In the genomic region with DNA sequence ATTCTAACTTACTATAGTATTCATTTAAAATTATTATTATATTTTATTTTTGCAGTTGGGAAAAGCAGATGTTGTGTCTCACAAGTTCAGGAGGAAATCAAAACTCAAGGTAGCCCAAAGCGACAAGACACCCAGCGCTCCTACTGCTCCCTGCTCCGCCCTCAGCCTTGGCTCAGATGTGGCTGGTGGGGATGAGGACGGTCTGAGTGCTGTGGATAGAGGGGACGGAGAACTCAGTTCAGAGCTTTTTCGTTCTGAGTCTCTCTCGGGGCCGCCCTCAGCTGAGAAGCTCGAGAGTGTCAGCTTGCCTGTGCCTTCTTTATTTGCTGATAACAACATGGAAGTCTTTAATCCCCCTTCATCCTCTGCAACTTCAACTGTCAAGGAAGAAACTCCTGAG, we compare ENCODE assay signal across 18 mouse cellular contexts. TPM values are rescaled to one million over a fixed set of nuclear protein-coding genes. Genes with fewer than 3 reads are reported as not detected.
A peak's percentile ranks its signal among the peaks of the same experiment; 100 is the strongest.
DNase-seq lines count a peak whose midpoint lies in the region; ATAC-seq lines count a peak whose summit lies in the region.
"Had no signal": no experiment of that assay in that cellular context is flagged by ENCODE, and none has a peak within 500 bp of the region (broad histone marks: within the 10 kb centered on the region; RNA-seq: fewer than 3 reads in every experiment).

No protein-coding gene starts in this region.

- H3K27ac ChIP-seq in heart, embryonic 11.5 days (ENCODE audit: low read depth, low read length) = no peak overlapping the region

- no peak for ATAC-seq in heart, embryonic 11.5 days (replicated peaks; ENCODE audit: insufficient number of reproducible peaks, low FRiP score, low TSS enrichment)
- ATAC-seq: activated CD4-positive, CD25-positive, alpha-beta regulatory T cell, adult 4 months; CD4-positive, CD25-positive, alpha-beta regulatory T cell, adult 4 months; Patski had no signal

- no peak overlapping the region for H3K9ac ChIP-seq in heart, embryonic 11.5 days (ENCODE audit: low read depth, low read length)

- no peaks in the 10 kb centered on the region for H3K9me3 ChIP-seq in heart, embryonic 11.5 days (replicated peaks; ENCODE audit: control insufficient read depth, low read length)
- H3K9me3 ChIP-seq: G1E had no signal

- no peak overlapping the region for H3K4me3 ChIP-seq in heart, embryonic 11.5 days (ENCODE audit: low read depth, low read length)

- 91% methylated on average over 9 of the region's 9 CpGs for WGBS in heart, embryonic 11.5 days (ENCODE audit: insufficient replicate concordance)

- DNase-seq in heart, adult 11 months = peak; percentile 87
- DNase-seq: adrenal gland, adult 2 months; adrenal gland, adult 8-10 months; adrenal gland, postnatal 10 days; adrenal gland, postnatal 14 days; adrenal gland, postnatal 25 days; adrenal gland, postnatal 36 days; B cell, adult 2 months; cerebellum, adult 11 months; cerebellum, adult 11-12 months; cerebellum, adult 18-20 months; cerebellum, adult 2 months had no signal

- peaks cover 6% of the 10 kb centered on the region for H3K36me3 ChIP-seq in heart, embryonic 11.5 days (ENCODE audit: control insufficient read depth, insufficient read depth, low read length)

- H3K4me1 ChIP-seq in heart, embryonic 11.5 days (ENCODE audit: control insufficient read depth, insufficient read depth, low read length) = no peaks in the 10 kb centered on the region

- no peak overlapping the region for H3K4me2 ChIP-seq in heart, embryonic 11.5 days

- H3K27me3 ChIP-seq in heart, embryonic 11.5 days (ENCODE audit: control insufficient read depth, insufficient read depth, low read length) = no peaks in the 10 kb centered on the region
- H3K27me3 ChIP-seq: CH12.LX, Patski had no signal

RNA-seq across cellular contexts. Expression of gene Blvra, which starts 9.0 kb away (rescaled TPM):
- polyA plus RNA-seq in heart, embryonic 11.5 days (2014; fragmentation: Nextera tagmentation; extraction: Ambion mirVana) = 41.5 and 43.4 TPM in 2 replicates

RNA-seq across cellular contexts. Expression of gene Ap4e1, which starts 53.0 kb away (rescaled TPM):
- 7.9 and 9.3 TPM in 2 replicates for polyA plus RNA-seq in heart, embryonic 11.5 days (2014; fragmentation: Nextera tagmentation; extraction: Ambion mirVana)
